Mouse (Mus musculus) hematopoietic stem cell, adult 5-6 weeks (primary cell): ENCODE measurements around the gene Phlpp1. TPM values are rescaled to one million over a fixed set of nuclear protein-coding genes. Genes with fewer than 3 reads are reported as not detected.

Experiments
- ATAC-seq, 2 experiments: fragments of 125-278 bp in 1 of 2; replicated peaks in 1 of 2; 2 replicates each; pipeline ENCODE4 v1.8.0; 2016 to 2017; ENCODE audit warnings: inconsistent platforms in 2 of 2, mild to moderate bottlenecking in 2 of 2, moderate number of reproducible peaks in 2 of 2, low read depth in 1 of 2, moderate TSS enrichment in 1 of 2; ENCODE audit not compliant: low FRiP score in 2 of 2, poor library complexity in 2 of 2, severe bottlenecking in 2 of 2, insufficient read depth in 1 of 2, low TSS enrichment in 1 of 2
- total RNA-seq: library from RNA; stranded (forward); fragments of 172-1452, 232-1000 nt; gene quantifications from 2 replicates; pipeline ENCODE4 v1.2.3, GENCODE M21; 2017

Gene Phlpp1
- total RNA-seq, 1 experiment from 2014 or later, result 10.7 TPM

DNA sequence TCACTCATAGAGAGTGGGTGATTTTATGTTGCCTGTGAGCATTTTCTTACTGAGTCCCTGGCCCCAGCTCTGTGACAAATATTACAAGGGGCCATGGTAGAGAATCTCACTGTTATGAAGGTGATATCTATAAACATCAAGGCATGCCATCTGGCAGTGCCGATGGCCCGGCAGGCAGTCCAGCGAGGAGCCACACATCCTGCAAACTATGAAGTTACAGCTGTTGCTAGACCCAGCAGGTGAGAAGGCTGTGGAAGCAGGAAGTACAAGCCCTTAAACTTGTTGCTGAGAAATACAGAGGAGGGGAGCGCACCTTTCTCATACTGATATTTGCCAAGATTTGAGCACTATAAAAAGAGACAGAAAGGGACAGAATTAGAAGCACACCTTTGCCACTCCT is 257.0 kb downstream of the Phlpp1 start:
- ATAC-seq, result peak; percentile 17 to 51; a peak in 1 of 4 replicates

DNA sequence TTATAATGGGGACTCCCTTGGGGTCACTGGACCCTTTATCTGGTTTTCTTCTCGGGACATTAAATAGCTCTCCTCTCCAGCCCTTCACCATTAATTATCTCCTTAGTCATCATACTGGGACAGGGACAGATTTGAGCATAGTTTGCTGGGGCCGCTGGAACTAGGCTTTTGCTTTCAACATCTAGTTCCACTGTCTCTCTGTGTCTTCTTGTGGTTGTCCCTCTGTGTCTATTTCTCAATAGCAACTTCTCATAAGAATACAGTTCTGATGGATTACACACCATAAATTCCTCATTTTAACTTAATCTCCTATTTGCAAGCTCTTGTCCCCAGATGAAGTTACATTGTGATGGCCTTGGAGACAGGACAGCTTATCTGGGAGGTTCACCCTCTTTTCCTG is 262.0 kb downstream of the Phlpp1 start:
- ATAC-seq, result no peak

Other genes starting within 250 kb of the Phlpp1 start
- gene Zcchc2, start 181.3 kb upstream of the Phlpp1 start, total RNA-seq, result 28.2 and 31.1 TPM in 2 replicates